Mouse (Mus musculus): Measurements from ENCODE around the gene Olfr811.

GRCm38 (mm10) chr10:129778123-129778522 lies 26.1 kb downstream of the Olfr811 start:
- TF ChIP-seq ZMIZ1 (IDR thresholded peaks at IDR 0.05; ENCODE audit: low read depth, low read length): no peak
- TF ChIP-seq MAX (IDR thresholded peaks at IDR 0.05; ENCODE audit: low read length): no peak
- TF ChIP-seq POLR2A (IDR thresholded peaks at IDR 0.05; ENCODE audit: control insufficient read depth in 1 of 2, insufficient read depth in 1 of 2, low read depth in 1 of 2, low read length in 2 of 2, poor library complexity in 1 of 2): no peak
- TF ChIP-seq EP300 (IDR thresholded peaks at IDR 0.05; ENCODE audit: low read depth in 1 of 2, low read length in 2 of 2): no peak
- no peak for TF ChIP-seq USF1 (IDR thresholded peaks at IDR 0.05; ENCODE audit: low read depth, low read length)
- no peak for TF ChIP-seq HCFC1 (IDR thresholded peaks at IDR 0.05; ENCODE audit: low read depth, low read length)
- TF ChIP-seq MAFK (IDR thresholded peaks at IDR 0.05; ENCODE audit: borderline replicate concordance, low read depth, low read length): no peak
- TF ChIP-seq MEF2A (IDR thresholded peaks at IDR 0.05; ENCODE audit: extremely low read depth, insufficient replicate concordance, low read depth, low read length, poor library complexity, severe bottlenecking): no peak
- TF ChIP-seq MYC (IDR thresholded peaks at IDR 0.05; ENCODE audit: low read depth, low read length): no peak
- no peak for TF ChIP-seq TAL1 (IDR thresholded peaks at IDR 0.05; ENCODE audit: low read length)
- TF ChIP-seq NELFE (IDR thresholded peaks at IDR 0.05; ENCODE audit: low read depth, low read length): no peak
- no peak for TF ChIP-seq ETS1 (IDR thresholded peaks at IDR 0.05; ENCODE audit: low read depth, low read length)
- TF ChIP-seq GABPA (IDR thresholded peaks at IDR 0.05; ENCODE audit: low read depth, low read length): no peak
- no peak for TF ChIP-seq CTCF (IDR thresholded peaks at IDR 0.05 in 2 of 3, conservative IDR thresholded peaks at IDR 0.05 in 1 of 3; ENCODE audit: control insufficient read depth in 1 of 3, insufficient read depth in 1 of 3, low read depth in 2 of 3, low read length in 3 of 3, poor library complexity in 1 of 3, severe bottlenecking in 1 of 3)

Measured in MEL (cell line).